Mouse (Mus musculus): Measurements from ENCODE around the gene Gde1.

DNA sequence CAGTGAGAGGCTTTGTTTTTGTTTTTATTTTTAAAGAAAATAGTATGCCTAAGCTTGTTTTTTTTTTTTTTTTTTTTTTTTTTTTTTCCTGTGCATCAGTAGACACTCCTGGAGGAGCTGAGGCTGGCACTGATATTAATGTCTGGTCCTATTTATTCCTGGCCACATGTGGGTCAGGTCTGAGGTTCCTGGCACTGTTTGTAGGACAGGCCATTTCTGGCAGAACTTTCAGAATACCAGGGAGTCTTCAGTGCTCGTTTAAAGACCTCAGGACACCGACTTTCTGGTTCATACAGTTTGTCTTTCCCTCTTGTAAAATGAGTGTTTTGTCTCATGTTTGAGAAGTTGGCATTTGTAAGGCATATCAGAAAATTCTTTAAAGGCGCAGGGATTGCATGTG is 26.2 kb upstream of the Gde1 start:
- TF ChIP-seq ZC3H11A (IDR thresholded peaks at IDR 0.05; ENCODE audit: low read depth, low read length) (no peak), POLR2A (IDR thresholded peaks at IDR 0.05; ENCODE audit: low read depth, low read length) (no peak), CTCF (conservative IDR thresholded peaks at IDR 0.05 in 1 of 2, IDR thresholded peaks at IDR 0.05 in 1 of 2; ENCODE audit: low read depth in 2 of 2, low read length in 2 of 2) (no peak), USF1 (IDR thresholded peaks at IDR 0.05; ENCODE audit: low read depth, low read length) (no peak), E2F4 (IDR thresholded peaks at IDR 0.05; ENCODE audit: insufficient replicate concordance, low read depth, low read length) (no peak)

Data from CH12.LX (cell line).